Mouse (Mus musculus) heart, adult 9 months (tissue): Measurements from ENCODE around the gene Fam181a.

ENCODE experiments used
- DNase-seq, 2 experiments: peaks; one replicate each; pipeline ENCODE4 v3.0.0; 2022; ENCODE audit warnings: low spot score in 2 of 2

The Fam181a gene

GRCm38 (mm10) chr12:103314640-103315361 is 4.0 kb downstream of the Fam181a start:
- DNase-seq: no peak

- no peak for DNase-seq
Measured at GRCm38 (mm10) chr12:103315831-103316545, 5.2 kb downstream of the Fam181a start.

GRCm38 (mm10) chr12:103322801-103323200 is 12.0 kb downstream of the Fam181a start:
- no peak for DNase-seq

GRCm38 (mm10) chr12:103325156-103325857 is 14.5 kb downstream of the Fam181a start:
- peak; percentile 64 to 83 for DNase-seq

- no peak for DNase-seq
Measured at GRCm38 (mm10) chr12:103326569-103326968, 15.8 kb downstream of the Fam181a start.

GRCm38 (mm10) chr12:103327107-103327506 is 16.3 kb downstream of the Fam181a start:
- DNase-seq: peak; percentile 49 to 61

GRCm38 (mm10) chr12:103328448-103329191 is 17.8 kb downstream of the Fam181a start:
- peak; percentile 66 to 68 for DNase-seq

GRCm38 (mm10) chr12:103331491-103331890 is 20.7 kb downstream of the Fam181a start:
- no peak for DNase-seq

GRCm38 (mm10) chr12:103332879-103333278 is 22.1 kb downstream of the Fam181a start:
- no peak for DNase-seq

GRCm38 (mm10) chr12:103333426-103333825 is 22.7 kb downstream of the Fam181a start:
- no peak for DNase-seq

- peak; percentile 63 to 64 for DNase-seq
Measured at GRCm38 (mm10) chr12:103336766-103337165, 26.0 kb downstream of the Fam181a start.

GRCm38 (mm10) chr12:103338162-103338798 is 27.5 kb downstream of the Fam181a start:
- peak; percentile 60 to 72 for DNase-seq

GRCm38 (mm10) chr12:103341212-103341611 is 30.4 kb downstream of the Fam181a start:
- DNase-seq: peak in 1 of 2 experiments; percentile 43

- DNase-seq: peak in 1 of 2 experiments; percentile 69
Measured at GRCm38 (mm10) chr12:103343456-103343855, 32.7 kb downstream of the Fam181a start.

GRCm38 (mm10) chr12:103344934-103345333 is 34.2 kb downstream of the Fam181a start:
- no peak for DNase-seq

- DNase-seq: no peak
Measured at GRCm38 (mm10) chr12:103346945-103347344, 36.2 kb downstream of the Fam181a start.

- DNase-seq: no peak
Measured at GRCm38 (mm10) chr12:103347406-103347805, 36.6 kb downstream of the Fam181a start.

GRCm38 (mm10) chr12:103348506-103348905 is 37.7 kb downstream of the Fam181a start:
- peak; percentile 64 to 77 for DNase-seq

- DNase-seq: peak; percentile 76 to 85
Measured at GRCm38 (mm10) chr12:103352735-103353134, 42.0 kb downstream of the Fam181a start.

GRCm38 (mm10) chr12:103353538-103353937 is 42.8 kb downstream of the Fam181a start:
- DNase-seq: peak; percentile 85 to 86
